Mouse (Mus musculus) embryo, embryonic 11.5 days (tissue): Measurements from ENCODE around the gene Bloc1s1.

Experiments used
- DNase-seq: peaks from one replicate; pipeline ENCODE4 v3.0.0-alpha.2; 2012; ENCODE audit warnings: low read depth, low spot score

The Bloc1s1 gene

GRCm38 (mm10) chr10:128923935-128924334, at the start of gene Bloc1s1:
Gene Bloc1s1, minus strand, starts transcription at chr10:128924035.
- DNase-seq = no peak

GRCm38 (mm10) chr10:128972841-128973240, 49.0 kb upstream of the Bloc1s1 start:
- DNase-seq = no peak

- DNase-seq = no peak
Measured at GRCm38 (mm10) chr10:128970740-128971250, 47.0 kb upstream of the Bloc1s1 start.

GRCm38 (mm10) chr10:128968341-128968749, 44.5 kb upstream of the Bloc1s1 start:
- DNase-seq = no peak

GRCm38 (mm10) chr10:128965871-128966270, 42.0 kb upstream of the Bloc1s1 start:
- DNase-seq = no peak

- no peak for DNase-seq
Measured at GRCm38 (mm10) chr10:128964961-128965360, 41.1 kb upstream of the Bloc1s1 start.

- DNase-seq = no peak
Measured at GRCm38 (mm10) chr10:128960590-128961584, 37.1 kb upstream of the Bloc1s1 start, which contains the start of gene Mettl7b. Gene Mettl7b, minus strand, starts transcription at chr10:128960988.

GRCm38 (mm10) chr10:128960142-128960541, 36.3 kb upstream of the Bloc1s1 start:
- no peak for DNase-seq

GRCm38 (mm10) chr10:128958340-128958739, 34.5 kb upstream of the Bloc1s1 start:
- DNase-seq = no peak

- DNase-seq = no peak
Measured at GRCm38 (mm10) chr10:128950208-128950887, 26.5 kb upstream of the Bloc1s1 start.

GRCm38 (mm10) chr10:128947496-128947895, 23.7 kb upstream of the Bloc1s1 start:
- no peak for DNase-seq

- no peak for DNase-seq
Measured at GRCm38 (mm10) chr10:128945675-128946074, 21.8 kb upstream of the Bloc1s1 start.

GRCm38 (mm10) chr10:128940475-128941061, 16.7 kb upstream of the Bloc1s1 start:
- no peak for DNase-seq

GRCm38 (mm10) chr10:128938974-128939373, 15.1 kb upstream of the Bloc1s1 start:
- no peak for DNase-seq

GRCm38 (mm10) chr10:128938457-128938856, 14.6 kb upstream of the Bloc1s1 start:
- no peak for DNase-seq

GRCm38 (mm10) chr10:128937756-128938390, 14.0 kb upstream of the Bloc1s1 start:
- DNase-seq = no peak

GRCm38 (mm10) chr10:128935826-128936440, 12.1 kb upstream of the Bloc1s1 start:
- DNase-seq = no peak

GRCm38 (mm10) chr10:128934997-128935787, 11.4 kb upstream of the Bloc1s1 start:
- no peak for DNase-seq

- DNase-seq = no peak
Measured at GRCm38 (mm10) chr10:128933976-128934721, 10.3 kb upstream of the Bloc1s1 start.
